Mouse (Mus musculus): ENCODE results near the gene Pank4. TPM values are rescaled to one million over a fixed set of nuclear protein-coding genes. Genes with fewer than 3 reads are reported as not detected.

The Pank4 gene
- polyA plus RNA-seq, 1 experiment from 2014 or later: 31.5 TPM

DNA sequence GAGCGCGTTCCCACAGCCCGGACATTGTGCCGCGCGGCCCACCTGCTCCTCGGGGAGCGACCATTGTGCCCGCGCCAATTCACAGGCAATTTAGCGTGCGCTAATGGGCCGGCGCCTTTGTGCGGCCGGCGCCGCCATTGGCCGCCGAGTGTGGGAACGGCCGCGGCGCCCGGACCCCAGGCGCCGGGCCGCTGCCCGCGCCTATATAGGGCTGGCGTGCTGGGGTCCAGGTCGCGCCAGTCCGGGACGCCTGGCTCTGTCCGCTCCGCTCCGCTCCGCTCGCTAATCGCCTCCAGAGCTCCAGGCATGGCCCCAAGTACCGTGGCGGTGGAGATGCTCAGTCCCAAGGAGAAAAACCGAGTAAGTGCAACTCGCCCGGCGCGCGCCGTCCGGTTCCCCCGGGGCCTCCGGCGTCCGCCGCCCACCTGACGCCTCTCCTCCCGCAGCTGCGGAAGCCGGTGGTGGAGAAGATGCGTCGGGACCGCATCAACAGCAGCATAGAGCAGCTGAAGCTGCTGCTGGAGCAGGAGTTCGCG is 3.2 kb upstream of the Pank4 start, which contains the start of gene Hes5:
Hes5 (plus strand) TSS at position 234 of the 536 bp plus-strand sequence.
- H3K27me3 ChIP-seq (ENCODE audit: control insufficient read depth, insufficient read depth, low read length): peaks cover 15% of the 10 kb centered on the region
- ATAC-seq (ENCODE audit: low FRiP score) (peak; percentile 80), DNase-seq (ENCODE audit: low spot score) (peak; percentile 93)
- H3K4me2 ChIP-seq (replicated peaks; ENCODE audit: low read depth, low read length): peak within 1 kb of the TSS; percentile 79
- H3K4me1 ChIP-seq (replicated peaks; ENCODE audit: control insufficient read depth, insufficient read depth, low read length): peaks cover 37% of the 10 kb centered on the region
- no peaks in the 10 kb centered on the region for H3K36me3 ChIP-seq (ENCODE audit: control insufficient read depth, insufficient read depth, low read length)
- under 1% methylated on average over 58 of the region's 65 CpGs for WGBS
- H3K9me3 ChIP-seq (ENCODE audit: control insufficient read depth, low read length): no peaks in the 10 kb centered on the region
- H3K4me3 ChIP-seq (ENCODE audit: low read depth, low read length): peak within 1 kb of the TSS; percentile 84
- peak within 1 kb of the TSS; percentile 97 for H3K9ac ChIP-seq (ENCODE audit: low read depth, low read length)
- peak within 1 kb of the TSS; percentile 98 for H3K27ac ChIP-seq (ENCODE audit: low read depth, low read length)

DNA sequence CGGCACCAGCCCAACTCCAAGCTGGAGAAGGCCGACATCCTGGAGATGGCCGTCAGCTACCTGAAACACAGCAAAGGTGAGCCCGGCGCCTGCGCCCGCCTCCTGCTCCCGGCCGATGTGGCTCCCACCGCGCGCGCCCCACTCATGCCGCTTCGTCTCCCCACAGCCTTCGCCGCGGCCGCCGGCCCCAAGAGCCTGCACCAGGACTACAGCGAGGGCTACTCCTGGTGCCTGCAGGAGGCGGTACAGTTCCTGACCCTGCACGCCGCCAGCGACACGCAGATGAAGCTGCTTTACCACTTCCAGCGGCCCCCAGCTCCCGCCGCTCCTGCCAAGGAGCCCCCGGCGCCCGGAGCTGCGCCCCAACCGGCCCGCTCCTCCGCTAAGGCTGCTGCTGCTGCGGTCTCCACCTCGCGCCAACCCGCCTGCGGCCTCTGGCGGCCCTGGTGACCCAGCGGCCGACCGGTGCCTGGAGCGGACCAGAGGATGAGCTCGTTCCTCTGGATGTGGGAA is 2.6 kb upstream of the Pank4 start:
- Histone ChIP-seq H3K36me3 (ENCODE audit: control insufficient read depth, insufficient read depth, low read length) (no peaks in the 10 kb centered on the region), H3K4me1 (replicated peaks; ENCODE audit: control insufficient read depth, insufficient read depth, low read length) (peaks cover 42% of the 10 kb centered on the region), H3K27ac (ENCODE audit: low read depth, low read length) (peak overlapping the region; percentile 98), H3K27me3 (ENCODE audit: control insufficient read depth, insufficient read depth, low read length) (peaks cover 15% of the 10 kb centered on the region), H3K9me3 (ENCODE audit: control insufficient read depth, low read length) (no peaks in the 10 kb centered on the region), H3K4me3 (ENCODE audit: low read depth, low read length) (peak overlapping the region; percentile 84), H3K9ac (ENCODE audit: low read depth, low read length) (peak overlapping the region; percentile 97), H3K4me2 (replicated peaks; ENCODE audit: low read depth, low read length) (peak overlapping the region; percentile 79)
- ATAC-seq (ENCODE audit: low FRiP score): no peak
- under 1% methylated on average over 42 of the region's 47 CpGs for WGBS
- peak; percentile 70 for DNase-seq (ENCODE audit: low spot score)

DNA sequence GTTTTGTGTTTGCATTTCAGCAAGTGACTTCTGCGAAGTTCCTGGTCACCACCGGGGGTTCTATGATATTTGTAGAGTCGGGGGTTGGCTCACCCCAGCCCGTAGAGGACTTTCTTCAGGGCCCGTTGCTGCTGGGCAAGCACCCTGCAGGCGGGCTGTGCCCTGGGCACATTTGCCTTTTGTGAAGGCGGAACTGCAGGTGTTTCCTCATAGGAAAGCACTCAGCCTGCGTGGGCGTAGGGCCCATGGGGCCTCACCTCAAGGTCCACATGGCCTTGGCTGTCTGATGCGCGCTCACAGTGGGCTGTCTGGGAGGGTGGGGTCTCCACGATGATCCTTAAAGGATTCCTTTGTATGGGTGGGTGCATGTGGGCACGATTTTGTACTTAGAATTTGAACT is 2.0 kb upstream of the Pank4 start:
- peak overlapping the region; percentile 97 for H3K9ac ChIP-seq (ENCODE audit: low read depth, low read length)
- peak overlapping the region; percentile 84 for H3K4me3 ChIP-seq (ENCODE audit: low read depth, low read length)
- peak overlapping the region; percentile 98 for H3K27ac ChIP-seq (ENCODE audit: low read depth, low read length)
- DNase-seq (ENCODE audit: low spot score) (no peak), ATAC-seq (ENCODE audit: low FRiP score) (no peak)
- no peaks in the 10 kb centered on the region for H3K9me3 ChIP-seq (ENCODE audit: control insufficient read depth, low read length)
- no peaks in the 10 kb centered on the region for H3K36me3 ChIP-seq (ENCODE audit: control insufficient read depth, insufficient read depth, low read length)
- peak overlapping the region; percentile 79 for H3K4me2 ChIP-seq (replicated peaks; ENCODE audit: low read depth, low read length)
- peaks cover 39% of the 10 kb centered on the region for H3K4me1 ChIP-seq (replicated peaks; ENCODE audit: control insufficient read depth, insufficient read depth, low read length)
- peaks cover 12% of the 10 kb centered on the region for H3K27me3 ChIP-seq (ENCODE audit: control insufficient read depth, insufficient read depth, low read length)
- WGBS: 4% methylated on average over 13 of the region's 13 CpGs

DNA sequence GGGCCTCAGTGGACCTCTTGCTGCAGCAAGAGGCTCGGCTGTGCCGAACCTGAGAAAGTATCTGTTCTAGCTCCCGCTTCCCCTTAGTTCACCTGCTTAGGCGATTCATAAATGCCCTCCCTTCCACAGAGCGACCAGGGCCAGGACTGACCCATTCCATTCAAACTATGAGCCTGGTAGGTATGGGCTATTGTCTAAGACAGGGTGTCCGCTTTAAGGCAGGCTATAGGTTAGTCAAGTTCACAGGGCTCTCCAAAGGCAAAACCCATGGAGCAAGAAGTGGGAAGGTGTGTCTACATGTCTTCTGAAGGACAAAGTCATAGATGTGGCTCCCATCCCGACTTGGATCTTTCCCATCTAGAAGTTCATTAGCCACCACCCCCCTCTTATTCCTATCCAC is 1.2 kb upstream of the Pank4 start:
- H3K27ac ChIP-seq (ENCODE audit: low read depth, low read length): peak overlapping the region; percentile 98
- peaks cover 12% of the 10 kb centered on the region for H3K27me3 ChIP-seq (ENCODE audit: control insufficient read depth, insufficient read depth, low read length)
- DNase-seq (ENCODE audit: low spot score) (no peak), ATAC-seq (ENCODE audit: low FRiP score) (no peak)
- peaks cover 32% of the 10 kb centered on the region for H3K4me1 ChIP-seq (replicated peaks; ENCODE audit: control insufficient read depth, insufficient read depth, low read length)
- WGBS: 37% methylated on average over 7 of the region's 7 CpGs
- peak overlapping the region; percentile 84 for H3K4me3 ChIP-seq (ENCODE audit: low read depth, low read length)
- H3K36me3 ChIP-seq (ENCODE audit: control insufficient read depth, insufficient read depth, low read length): no peaks in the 10 kb centered on the region
- peak overlapping the region; percentile 79 for H3K4me2 ChIP-seq (replicated peaks; ENCODE audit: low read depth, low read length)
- peak overlapping the region; percentile 97 for H3K9ac ChIP-seq (ENCODE audit: low read depth, low read length)
- no peaks in the 10 kb centered on the region for H3K9me3 ChIP-seq (ENCODE audit: control insufficient read depth, low read length)

DNA sequence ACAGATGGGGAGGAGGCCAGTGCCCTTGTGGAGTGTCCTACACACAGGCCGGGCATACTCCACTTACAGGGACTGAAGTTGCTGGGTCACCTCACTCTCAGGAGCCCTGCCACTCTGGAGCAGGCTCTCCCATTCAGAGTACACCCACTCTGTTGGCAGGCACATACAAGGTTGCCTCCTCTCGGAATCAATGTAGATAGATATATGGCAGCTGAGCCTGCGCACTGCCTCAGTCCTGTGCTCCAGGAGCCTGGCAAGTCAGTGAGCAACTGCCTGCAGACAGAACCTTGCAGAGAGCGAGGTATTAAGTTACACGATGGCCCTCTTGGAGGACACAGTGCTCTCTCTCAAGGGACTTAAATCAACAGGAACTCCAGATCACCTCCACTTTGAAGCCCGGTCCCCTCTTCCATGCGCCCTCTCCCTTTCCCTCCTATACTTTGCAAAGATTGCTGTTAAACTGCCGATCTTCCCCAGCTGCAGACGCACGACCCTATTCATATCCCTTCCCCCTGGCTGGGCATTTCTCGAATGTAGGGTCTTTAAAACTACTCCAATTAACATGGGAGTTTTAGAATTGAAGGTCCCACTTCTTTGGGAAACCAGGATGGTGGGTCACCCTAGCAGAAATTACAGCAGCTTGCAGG is 610 bp upstream of the Pank4 start:
- Histone ChIP-seq H3K9me3 (ENCODE audit: control insufficient read depth, low read length) (no peaks in the 10 kb centered on the region), H3K27me3 (ENCODE audit: control insufficient read depth, insufficient read depth, low read length) (peaks cover 12% of the 10 kb centered on the region), H3K27ac (ENCODE audit: low read depth, low read length) (peak overlapping the region; percentile 98), H3K4me2 (replicated peaks; ENCODE audit: low read depth, low read length) (peak overlapping the region; percentile 79), H3K4me1 (replicated peaks; ENCODE audit: control insufficient read depth, insufficient read depth, low read length) (peaks cover 27% of the 10 kb centered on the region), H3K4me3 (ENCODE audit: low read depth, low read length) (peak overlapping the region; percentile 84), H3K36me3 (ENCODE audit: control insufficient read depth, insufficient read depth, low read length) (no peaks in the 10 kb centered on the region), H3K9ac (ENCODE audit: low read depth, low read length) (peak overlapping the region; percentile 97)
- 16% methylated on average over 11 of the region's 11 CpGs for WGBS
- ATAC-seq (ENCODE audit: low FRiP score): peak; percentile 9; the same call in 1 of the 2 replicates
- peak; percentile 58 for DNase-seq (ENCODE audit: low spot score)

DNA sequence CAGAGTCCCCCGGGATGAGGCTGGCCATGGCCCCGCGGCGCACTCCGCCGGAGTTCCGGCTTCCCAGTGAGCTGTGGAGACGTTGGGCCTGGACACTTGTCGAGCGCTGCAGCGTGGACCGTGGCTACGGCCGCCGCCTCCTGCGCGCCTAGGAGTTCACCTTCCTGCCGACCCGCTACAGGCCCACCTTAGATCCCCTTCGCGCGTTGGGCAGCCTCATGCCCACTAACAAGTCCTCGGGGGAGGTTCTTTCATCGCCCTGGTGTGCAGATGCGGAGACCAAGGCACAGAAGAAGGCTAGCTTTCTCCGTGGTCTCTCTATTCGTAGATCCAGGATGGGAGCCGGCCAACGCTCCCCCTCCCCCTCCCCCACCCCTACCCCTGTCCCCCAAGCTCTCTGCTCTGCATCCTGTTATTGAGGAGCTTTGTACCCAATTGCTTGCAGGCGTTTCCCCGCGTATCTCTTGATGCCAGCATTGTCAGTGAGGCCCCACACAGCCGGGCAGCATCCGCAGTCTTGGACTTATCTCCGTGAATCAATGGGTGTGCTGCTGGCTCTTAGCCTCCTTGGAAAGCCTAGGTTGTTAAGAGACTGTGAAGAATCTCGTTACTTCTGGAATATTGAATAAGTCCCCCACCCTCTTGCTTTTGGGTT is 785 bp downstream of the Pank4 start:
- peak overlapping the region; percentile 98 for H3K27ac ChIP-seq (ENCODE audit: low read depth, low read length)
- H3K27me3 ChIP-seq (ENCODE audit: control insufficient read depth, insufficient read depth, low read length): peaks cover 5% of the 10 kb centered on the region
- peaks cover 6% of the 10 kb centered on the region for H3K36me3 ChIP-seq (ENCODE audit: control insufficient read depth, insufficient read depth, low read length)
- ATAC-seq (ENCODE audit: low FRiP score) (no peak; the same call in 1 of the 2 replicates), DNase-seq (ENCODE audit: low spot score) (peak; percentile 82)
- 2% methylated on average over 31 of the region's 36 CpGs for WGBS
- peak overlapping the region; percentile 86 for H3K9ac ChIP-seq (ENCODE audit: low read depth, low read length)
- H3K9me3 ChIP-seq (ENCODE audit: control insufficient read depth, low read length): no peaks in the 10 kb centered on the region
- H3K4me1 ChIP-seq (replicated peaks; ENCODE audit: control insufficient read depth, insufficient read depth, low read length): peaks cover 15% of the 10 kb centered on the region
- peak overlapping the region; percentile 84 for H3K4me3 ChIP-seq (ENCODE audit: low read depth, low read length)
- peak overlapping the region; percentile 79 for H3K4me2 ChIP-seq (replicated peaks; ENCODE audit: low read depth, low read length)

DNA sequence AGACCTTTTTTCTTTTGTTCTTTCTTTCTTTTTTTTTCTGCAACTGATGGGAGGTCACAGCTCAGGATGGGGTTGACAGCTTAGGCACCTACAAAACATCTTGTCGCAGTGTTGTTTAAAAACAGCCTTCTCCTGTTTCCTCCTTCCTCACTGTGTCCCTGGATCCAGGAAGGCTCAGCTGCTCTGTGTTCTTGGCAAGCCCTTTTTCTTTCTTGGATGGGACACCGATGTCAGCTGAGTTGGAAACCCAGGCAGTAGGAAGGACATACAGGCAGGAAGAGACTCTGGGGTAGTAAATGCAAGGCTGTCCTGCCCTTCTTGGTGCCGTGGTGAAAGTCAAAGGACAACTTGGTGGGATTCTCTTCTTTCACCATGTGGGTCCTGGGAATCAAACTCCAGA is 1.9 kb downstream of the Pank4 start:
- peaks cover 5% of the 10 kb centered on the region for H3K27me3 ChIP-seq (ENCODE audit: control insufficient read depth, insufficient read depth, low read length)
- peaks cover 11% of the 10 kb centered on the region; the same call in 1 of the 2 replicates for H3K4me1 ChIP-seq (replicated peaks; ENCODE audit: control insufficient read depth, insufficient read depth, low read length)
- no peak for ATAC-seq (ENCODE audit: low FRiP score)
- no peak for DNase-seq (ENCODE audit: low spot score)
- 0 out of 2 replicates have a peak overlapping the region, but pooled peaks have one; percentile 84 for H3K4me3 ChIP-seq (ENCODE audit: low read depth, low read length)
- peak overlapping the region; percentile 86 for H3K9ac ChIP-seq (ENCODE audit: low read depth, low read length)
- peaks cover 16% of the 10 kb centered on the region for H3K36me3 ChIP-seq (ENCODE audit: control insufficient read depth, insufficient read depth, low read length)
- peak overlapping the region; percentile 79 for H3K4me2 ChIP-seq (replicated peaks; ENCODE audit: low read depth, low read length)
- 69% methylated on average over 3 of the region's 3 CpGs for WGBS
- H3K9me3 ChIP-seq (ENCODE audit: control insufficient read depth, low read length): no peaks in the 10 kb centered on the region
- no peak overlapping the region for H3K27ac ChIP-seq (ENCODE audit: low read depth, low read length)

DNA sequence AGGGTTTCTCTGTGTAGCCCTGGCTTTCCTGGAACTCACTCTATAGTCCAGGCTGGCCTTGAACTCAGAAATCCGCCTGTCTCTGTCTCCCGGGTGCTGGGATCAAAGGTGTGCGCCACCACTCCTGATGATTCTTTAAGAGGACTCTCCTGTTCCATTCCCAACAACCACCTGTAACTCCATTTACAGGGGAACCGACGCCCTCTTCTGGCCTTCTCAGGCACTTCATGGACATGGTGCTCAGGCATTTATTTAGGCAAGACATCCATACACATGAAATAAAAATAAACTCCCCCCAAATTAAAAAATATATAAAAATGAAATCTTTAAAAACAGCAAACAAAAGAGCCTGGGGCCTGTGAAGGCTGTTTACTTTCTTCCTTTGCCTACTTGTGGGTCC is 3.2 kb downstream of the Pank4 start:
- WGBS: 61% methylated on average over 5 of the region's 5 CpGs
- Histone ChIP-seq H3K4me3 (ENCODE audit: low read depth, low read length) (no peak overlapping the region), H3K4me2 (replicated peaks; ENCODE audit: low read depth, low read length) (no peak overlapping the region), H3K36me3 (ENCODE audit: control insufficient read depth, insufficient read depth, low read length) (peaks cover 24% of the 10 kb centered on the region), H3K4me1 (replicated peaks; ENCODE audit: control insufficient read depth, insufficient read depth, low read length) (peaks cover 10% of the 10 kb centered on the region; the same call in 1 of the 2 replicates), H3K9ac (ENCODE audit: low read depth, low read length) (no peak overlapping the region), H3K27me3 (ENCODE audit: control insufficient read depth, insufficient read depth, low read length) (no peaks in the 10 kb centered on the region; the same call in 1 of the 2 replicates), H3K9me3 (ENCODE audit: control insufficient read depth, low read length) (no peaks in the 10 kb centered on the region), H3K27ac (ENCODE audit: low read depth, low read length) (no peak overlapping the region)
- ATAC-seq (ENCODE audit: low FRiP score) (no peak), DNase-seq (ENCODE audit: low spot score) (peak; percentile 76)
